Mouse (Mus musculus): ENCODE results near the gene Cdc20b.

DNA sequence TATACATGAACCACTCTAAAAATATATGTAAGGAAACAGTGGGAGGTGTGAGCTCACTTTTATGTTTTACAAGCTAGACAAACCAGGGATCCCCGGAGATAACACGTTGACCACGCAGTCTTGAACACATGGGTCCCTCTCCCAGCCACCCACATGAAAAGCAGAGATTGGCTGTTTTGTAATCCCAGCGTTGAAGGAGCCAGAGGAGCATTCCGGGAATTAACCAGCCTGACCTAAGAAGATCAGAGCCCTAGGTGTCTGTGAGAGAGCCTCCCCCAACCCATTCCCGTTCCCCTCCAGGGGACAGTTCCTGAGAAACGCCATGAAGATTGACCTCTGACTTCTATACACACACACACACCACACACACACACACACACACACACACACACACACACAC lies 3.6 kb upstream of the Cdc20b start:
- TF ChIP-seq POLR2A (IDR thresholded peaks at IDR 0.05; ENCODE audit: borderline replicate concordance, control insufficient read depth, low read depth, low read length) = no peak
- TF ChIP-seq CTCF (IDR thresholded peaks at IDR 0.05; ENCODE audit: control insufficient read depth, insufficient read depth, low read length) = no peak
